Mouse (Mus musculus) stomach, postnatal 0 days (tissue): ENCODE measurements at regions not wholly inside any gene's neighbourhood (a gene's known extent, or its start where the extent isn't known, plus 50 kb on each side); places are given as distances from the start of the nearest gene placed in this dataset.

ENCODE experiments used
- CTCF ChIP-seq: IDR thresholded peaks from 2 replicates; pipeline ENCODE4 v1.5.1; 2016; ENCODE audit warnings: antibody characterized with exemption, low read depth, mild to moderate bottlenecking, moderate library complexity
- EP300 ChIP-seq: optimal IDR thresholded peaks from 2 replicates; pipeline ENCODE3; 2016; ENCODE audit warnings: antibody characterized with exemption

DNA sequence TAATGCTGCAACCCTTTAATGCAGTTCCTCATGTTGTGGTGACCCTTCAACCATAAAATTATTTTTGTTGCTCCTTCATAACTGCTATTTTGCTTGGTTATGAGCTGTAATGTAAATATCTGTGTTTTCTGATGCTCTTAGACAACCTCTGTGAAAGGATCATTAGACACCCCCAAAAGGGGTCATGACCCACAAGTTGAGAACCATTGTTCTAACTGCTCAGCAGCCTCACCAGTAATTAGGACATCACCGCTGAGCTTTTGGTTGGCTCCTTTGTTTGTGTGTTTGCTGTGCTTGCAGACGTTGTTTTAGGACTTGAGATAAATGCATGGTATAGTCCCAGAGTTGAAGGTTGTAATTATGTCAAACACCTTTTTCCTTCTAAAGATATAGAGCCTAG lies 191.4 kb upstream of the Kif2a start:
- TF ChIP-seq CTCF, result no peak
- no peak for TF ChIP-seq EP300
